Mouse (Mus musculus) liver, adult (tissue): ENCODE data around the gene Plpp4.

Source experiments
- GATA4 ChIP-seq: IDR thresholded peaks from 2 replicates; pipeline ENCODE4 v1.6.1; 2014; ENCODE audit warnings: mild to moderate bottlenecking, low read length; ENCODE audit not compliant: insufficient replicate concordance

Gene Plpp4

GRCm38 (mm10) chr7:129392835-129393489 is 136.1 kb downstream of the Plpp4 start:
- no peak for TF ChIP-seq GATA4

- TF ChIP-seq GATA4: no peak
These were observed 139.7 kb downstream of the Plpp4 start for GRCm38 (mm10) chr7:129396561-129396960.

DNA sequence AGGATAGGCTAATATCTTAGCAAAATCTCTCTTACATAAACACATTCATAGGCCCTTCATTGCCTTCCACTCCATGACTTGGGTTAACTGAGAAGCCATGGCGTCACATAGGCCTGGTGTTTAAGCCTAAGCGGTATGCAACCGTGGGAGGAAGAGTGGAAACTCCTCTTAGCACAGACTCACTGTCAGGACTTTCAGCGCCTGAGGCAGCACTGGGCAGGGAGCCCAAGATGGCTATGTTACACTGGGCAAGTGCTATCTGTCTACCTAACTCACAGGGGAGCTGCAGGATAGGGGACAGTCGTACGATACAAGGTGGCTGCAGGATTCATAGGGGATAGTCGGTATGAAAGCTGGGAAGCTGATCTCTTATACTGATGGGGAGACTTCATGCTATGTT is 142.2 kb downstream of the Plpp4 start:
- no peak for TF ChIP-seq GATA4

DNA sequence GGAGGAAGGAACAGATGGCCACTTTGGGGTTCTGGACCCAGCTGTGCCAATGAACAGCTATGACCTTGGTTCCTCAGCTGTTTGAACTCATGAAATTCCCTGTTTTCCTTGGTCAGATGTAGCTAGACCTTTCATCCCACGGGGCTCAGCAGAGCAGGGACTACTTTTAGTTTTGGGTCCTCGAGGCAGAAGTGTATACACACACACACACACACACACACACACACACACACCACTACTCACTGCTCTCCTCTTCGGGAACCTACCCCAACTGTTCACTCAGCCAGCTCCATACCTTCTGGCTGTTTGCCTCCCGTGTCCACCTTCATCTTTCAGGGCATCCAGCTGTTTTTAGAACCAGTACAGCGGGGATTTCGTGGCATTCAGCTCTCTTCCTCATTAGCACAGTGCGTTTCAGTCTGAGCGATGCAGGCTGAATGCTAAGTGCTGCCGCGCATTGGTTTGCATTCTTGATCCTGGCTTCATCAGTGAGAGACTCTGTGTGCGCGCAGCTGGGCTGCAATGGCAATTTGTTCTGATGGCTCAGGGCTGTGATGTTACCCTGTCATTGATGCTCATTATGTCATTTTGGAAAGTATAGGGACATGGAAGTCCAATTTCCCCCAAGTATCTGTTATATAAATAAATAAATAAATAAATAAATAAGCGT is 146.0 kb downstream of the Plpp4 start:
- TF ChIP-seq GATA4: no peak

GRCm38 (mm10) chr7:129406069-129406468 is 149.2 kb downstream of the Plpp4 start:
- TF ChIP-seq GATA4: no peak

GRCm38 (mm10) chr7:129412695-129413094 is 155.9 kb downstream of the Plpp4 start:
- no peak for TF ChIP-seq GATA4

GRCm38 (mm10) chr7:129415179-129415578 is 158.3 kb downstream of the Plpp4 start:
- TF ChIP-seq GATA4: no peak

DNA sequence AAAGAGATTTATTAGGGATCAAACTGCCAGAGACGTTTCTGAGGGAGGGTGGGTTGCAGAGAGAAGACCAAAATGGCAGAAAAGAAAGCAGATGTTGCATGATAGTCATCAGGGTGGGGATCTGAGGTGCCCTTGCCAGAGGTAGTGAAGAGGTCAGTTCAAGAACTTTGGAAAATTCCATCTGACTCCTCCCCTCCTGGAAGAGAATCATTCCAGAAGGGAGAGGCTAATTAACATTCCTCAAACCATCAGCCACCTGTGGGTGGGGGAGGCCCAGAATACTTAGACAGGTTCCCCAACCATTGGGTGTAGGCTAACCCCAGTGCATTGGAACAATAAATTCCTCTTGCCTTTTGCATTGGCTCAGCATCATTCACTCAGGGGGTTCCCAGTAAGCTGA is 164.3 kb downstream of the Plpp4 start:
- no peak for TF ChIP-seq GATA4

GRCm38 (mm10) chr7:129425554-129425953 is 168.7 kb downstream of the Plpp4 start:
- TF ChIP-seq GATA4: no peak

DNA sequence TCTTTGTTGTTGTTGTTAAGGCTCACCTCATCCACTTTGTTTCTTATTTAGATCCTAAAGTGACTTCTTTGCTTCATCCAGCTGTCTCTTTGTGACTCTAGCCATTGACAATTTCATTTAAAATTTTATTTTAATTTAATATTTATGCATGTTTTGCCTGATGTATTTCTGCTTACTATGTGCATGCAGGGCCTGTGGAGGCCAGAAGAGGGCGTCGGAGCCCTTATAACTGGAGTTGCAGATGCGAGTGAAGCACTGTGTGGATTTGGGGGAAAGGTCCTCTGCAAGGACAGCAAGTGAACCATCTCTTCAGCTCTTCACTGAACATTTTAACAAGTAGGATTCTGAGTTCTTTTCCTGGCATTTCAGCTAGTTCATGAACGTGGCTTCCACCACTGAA is 172.0 kb downstream of the Plpp4 start:
- TF ChIP-seq GATA4: no peak

GRCm38 (mm10) chr7:129429903-129430302 is 173.1 kb downstream of the Plpp4 start:
- no peak for TF ChIP-seq GATA4
